19 mouse cellular contexts compared by ENCODE assay signal in genomic region chr4:149345873-149346272, GRCm38 (mm10). TPM values are rescaled to one million over a fixed set of nuclear protein-coding genes. Genes with fewer than 3 reads are reported as not detected.
DNase-seq lines count a peak whose midpoint lies in the region; ATAC-seq lines count a peak whose summit lies in the region.
"Had no signal": no experiment of that assay in that cellular context is flagged by ENCODE, and none has a peak within 500 bp of the region (broad histone marks: within the 10 kb centered on the region; RNA-seq: fewer than 3 reads in every experiment).

No protein-coding gene starts in this region.

- H3K4me2 ChIP-seq in embryonic facial prominence, embryonic 14.5 days (ENCODE audit: low read depth, low read length) = no peak overlapping the region
- no peak overlapping the region for H3K4me2 ChIP-seq in heart, embryonic 11.5 days
- H3K4me2 ChIP-seq in forebrain, embryonic 13.5 days = no peak overlapping the region
- H3K4me2 ChIP-seq: embryonic facial prominence, embryonic 12.5 days; hindbrain, embryonic 12.5 days; liver, embryonic 15.5 days; midbrain, embryonic 11.5 days had no signal

- no peak overlapping the region for H3K27ac ChIP-seq in embryonic facial prominence, embryonic 14.5 days (replicated peaks; ENCODE audit: low read depth, low read length)
- no peak overlapping the region for H3K27ac ChIP-seq in embryonic facial prominence, embryonic 10.5 days (replicated peaks)
- peak overlapping the region; percentile 73 for H3K27ac ChIP-seq in heart, embryonic 11.5 days (ENCODE audit: low read depth, low read length)
- no peak overlapping the region for H3K27ac ChIP-seq in forebrain, embryonic 13.5 days
- H3K27ac ChIP-seq: embryonic facial prominence, embryonic 12.5 days; hindbrain, embryonic 12.5 days; liver, embryonic 15.5 days had no signal

- H3K9me3 ChIP-seq in embryonic facial prominence, embryonic 14.5 days (ENCODE audit: control insufficient read depth, low read length) = no peaks in the 10 kb centered on the region
- H3K9me3 ChIP-seq in embryonic facial prominence, embryonic 10.5 days = no peaks in the 10 kb centered on the region
- no peaks in the 10 kb centered on the region for H3K9me3 ChIP-seq in heart, embryonic 11.5 days (replicated peaks; ENCODE audit: control insufficient read depth, low read length)
- H3K9me3 ChIP-seq in forebrain, embryonic 13.5 days (replicated peaks) = no peaks in the 10 kb centered on the region
- H3K9me3 ChIP-seq: embryonic facial prominence, embryonic 12.5 days; hindbrain, embryonic 12.5 days; liver, embryonic 15.5 days had no signal

- H3K27me3 ChIP-seq in embryonic facial prominence, embryonic 14.5 days (replicated peaks; ENCODE audit: control insufficient read depth, insufficient read depth, low read length) = no peaks in the 10 kb centered on the region
- no peaks in the 10 kb centered on the region for H3K27me3 ChIP-seq in embryonic facial prominence, embryonic 10.5 days (replicated peaks; ENCODE audit: low read depth, poor library complexity, severe bottlenecking)
- H3K27me3 ChIP-seq in heart, embryonic 11.5 days (ENCODE audit: control insufficient read depth, insufficient read depth, low read length) = no peaks in the 10 kb centered on the region
- H3K27me3 ChIP-seq in forebrain, embryonic 13.5 days = no peaks in the 10 kb centered on the region
- H3K27me3 ChIP-seq: embryonic facial prominence, embryonic 12.5 days; hindbrain, embryonic 12.5 days; liver, embryonic 15.5 days; Patski had no signal

- no peak overlapping the region for H3K9ac ChIP-seq in embryonic facial prominence, embryonic 14.5 days (ENCODE audit: low read depth, low read length)
- no peak overlapping the region for H3K9ac ChIP-seq in heart, embryonic 11.5 days (ENCODE audit: low read depth, low read length)
- no peak overlapping the region for H3K9ac ChIP-seq in forebrain, embryonic 13.5 days
- H3K9ac ChIP-seq: embryonic facial prominence, embryonic 12.5 days; hindbrain, embryonic 12.5 days; liver, embryonic 15.5 days had no signal

- 66% methylated on average over 5 of the region's 5 CpGs for WGBS in embryonic facial prominence, embryonic 14.5 days
- WGBS in embryonic facial prominence, embryonic 10.5 days = 67% methylated on average over 5 of the region's 5 CpGs
- WGBS in heart, embryonic 11.5 days (ENCODE audit: insufficient replicate concordance) = 51% methylated on average over 5 of the region's 5 CpGs
- WGBS in forebrain, embryonic 13.5 days = 92% methylated on average over 5 of the region's 5 CpGs

- H3K4me3 ChIP-seq in embryonic facial prominence, embryonic 14.5 days (ENCODE audit: low read depth, low read length) = no peak overlapping the region
- no peak overlapping the region for H3K4me3 ChIP-seq in embryonic facial prominence, embryonic 10.5 days
- H3K4me3 ChIP-seq in heart, embryonic 11.5 days (ENCODE audit: low read depth, low read length) = no peak overlapping the region
- H3K4me3 ChIP-seq in forebrain, embryonic 13.5 days = no peak overlapping the region
- H3K4me3 ChIP-seq: embryonic facial prominence, embryonic 12.5 days; hindbrain, embryonic 12.5 days; liver, embryonic 15.5 days had no signal

- peak; percentile 43; the same call in 1 of the 2 replicates for ATAC-seq in embryonic facial prominence, embryonic 14.5 days (ENCODE audit: low read depth)
- ATAC-seq in heart, embryonic 11.5 days (replicated peaks; ENCODE audit: insufficient number of reproducible peaks, low FRiP score, low TSS enrichment) = peak; percentile 46
- ATAC-seq in forebrain, embryonic 13.5 days = no peak
- ATAC-seq: Patski had no signal

- peaks cover 86% of the 10 kb centered on the region for H3K36me3 ChIP-seq in embryonic facial prominence, embryonic 14.5 days (ENCODE audit: control insufficient read depth, insufficient read depth, low read length)
- peaks cover 99% of the 10 kb centered on the region for H3K36me3 ChIP-seq in embryonic facial prominence, embryonic 10.5 days (replicated peaks)
- H3K36me3 ChIP-seq in heart, embryonic 11.5 days (ENCODE audit: control insufficient read depth, insufficient read depth, low read length) = peaks cover 21% of the 10 kb centered on the region
- peaks cover 88% of the 10 kb centered on the region for H3K36me3 ChIP-seq in forebrain, embryonic 13.5 days (ENCODE audit: poor library complexity, severe bottlenecking)

- no peaks in the 10 kb centered on the region for H3K4me1 ChIP-seq in embryonic facial prominence, embryonic 14.5 days (ENCODE audit: control insufficient read depth, insufficient read depth, low read length)
- H3K4me1 ChIP-seq in embryonic facial prominence, embryonic 10.5 days = peaks cover 20% of the 10 kb centered on the region
- H3K4me1 ChIP-seq in heart, embryonic 11.5 days (ENCODE audit: control insufficient read depth, insufficient read depth, low read length) = peaks cover 21% of the 10 kb centered on the region
- no peaks in the 10 kb centered on the region for H3K4me1 ChIP-seq in forebrain, embryonic 13.5 days
- H3K4me1 ChIP-seq: embryonic facial prominence, embryonic 12.5 days; hindbrain, embryonic 12.5 days had no signal

- peak; percentile 29 for DNase-seq in embryonic facial prominence, embryonic 14.5 days (ENCODE audit: low spot score)
- DNase-seq in embryonic facial prominence, embryonic 10.5 days (ENCODE audit: low spot score) = no peak
- DNase-seq in gastrocnemius, adult 8-10 months (ENCODE audit: low spot score in 2 of 2) = peak; percentile 48 to 69
- DNase-seq in heart, postnatal 4 days = peak; percentile 31
- no peak for DNase-seq in thymus, postnatal 14 days
- no peak for DNase-seq in ovary, postnatal 36 days (ENCODE audit: low spot score)
- DNase-seq: adrenal gland, adult 8-10 months; cerebellum, adult 9-10 months; kidney, adult 2 months; kidney, postnatal 14 days; spleen, adult 18-20 months; thymus, postnatal 4 days had no signal

RNA-seq across cellular contexts. Expression of gene Kif1b, which starts 38.4 kb away (rescaled TPM):
- 59.9 and 67.2 TPM in 2 replicates for polyA plus RNA-seq in embryonic facial prominence, embryonic 14.5 days (2014; fragmentation: Nextera tagmentation; extraction: Ambion mirVana)
- 49.4 and 51.3 TPM in 2 replicates for polyA plus RNA-seq in embryonic facial prominence, embryonic 10.5 days (2016; fragmentation: Nextera tagmentation; extraction: Ambion mirVana)
- total RNA-seq in gastrocnemius, adult 8-10 months (2022) = 100 to 1,000 TPM; 281 to 318 (median 297) TPM
- 47.8 and 49.6 TPM in 2 replicates for polyA plus RNA-seq in heart, embryonic 11.5 days (2014; fragmentation: Nextera tagmentation; extraction: Ambion mirVana)
- 100 to 1,000 TPM; 139 to 143 TPM for total RNA-seq in heart, postnatal 4 days (2021)
- polyA plus RNA-seq in forebrain, embryonic 13.5 days (2015; fragmentation: Nextera tagmentation; extraction: Ambion mirVana) = 136 TPM in 2 replicates

Comparison
In these comparisons a context has a peak if more than half of its experiments do, and no peak if none do; other contexts are left out.
1. DNase-seq: peak in embryonic facial prominence, embryonic 14.5 days (single experiment), gastrocnemius, adult 8-10 months (2 of 2) and heart, postnatal 4 days (single experiment); none in embryonic facial prominence, embryonic 10.5 days (single experiment), thymus, postnatal 14 days (single experiment) and ovary, postnatal 36 days (single experiment).